9 mouse cellular contexts compared by ENCODE assay signal in the genomic region with DNA sequence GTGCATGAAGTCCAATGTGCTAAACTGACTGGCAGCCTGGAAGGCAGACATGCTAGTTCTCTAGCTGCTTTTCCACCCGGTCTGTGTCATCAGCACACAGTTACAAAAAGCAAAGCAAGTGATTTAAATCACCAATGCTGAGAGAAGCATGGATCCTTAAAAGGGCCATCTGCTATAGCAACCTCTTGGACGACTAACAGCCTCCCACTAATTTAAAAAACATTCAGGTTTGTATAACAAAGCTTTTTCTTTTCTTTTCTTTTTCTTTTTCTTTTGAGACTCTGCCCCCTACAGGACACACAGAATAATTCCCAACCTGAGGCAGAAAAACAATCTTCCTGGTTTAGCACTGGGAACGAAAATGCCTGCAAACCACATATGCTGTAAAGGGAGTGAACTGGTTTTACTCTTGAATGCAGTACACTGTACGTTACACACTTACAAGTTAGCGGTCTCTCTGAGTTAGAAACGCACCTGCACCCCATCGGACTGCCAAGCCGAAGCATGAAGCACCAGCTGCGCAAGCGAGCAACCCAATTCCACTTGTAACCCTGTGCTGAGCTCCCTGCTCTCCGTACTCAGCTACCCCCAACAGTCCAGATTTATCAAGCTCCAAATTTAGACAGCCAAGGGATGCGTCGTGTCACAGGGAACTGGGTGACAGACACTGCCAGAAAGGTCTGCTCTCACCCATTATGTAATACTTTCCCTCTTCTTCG. TPM values are rescaled to one million over a fixed set of nuclear protein-coding genes. Genes with fewer than 3 reads are reported as not detected.
DNase-seq lines count a peak whose midpoint lies in the region; ATAC-seq lines count a peak whose summit lies in the region.
"Had no signal": no experiment of that assay in that cellular context is flagged by ENCODE, and none has a peak within 500 bp of the region (broad histone marks: within the 10 kb centered on the region; RNA-seq: fewer than 3 reads in every experiment).

No protein-coding gene starts in this region.

- ATAC-seq in limb, embryonic 11.5 days (ENCODE audit: insufficient number of reproducible peaks, low FRiP score, low TSS enrichment, low read depth) = no peak
- ATAC-seq in limb, embryonic 12.5 days (ENCODE audit: insufficient number of reproducible peaks, insufficient read depth, low FRiP score, low TSS enrichment, low read depth) = peak; percentile 66; the same call in 1 of the 2 replicates

- no peak overlapping the region for H3K9ac ChIP-seq in limb, embryonic 11.5 days (ENCODE audit: low read length)
- H3K9ac ChIP-seq in limb, embryonic 12.5 days (replicated peaks) = no peak overlapping the region
- H3K9ac ChIP-seq: embryonic facial prominence, embryonic 15.5 days had no signal

- DNase-seq in limb, embryonic 11.5 days (ENCODE audit: low spot score) = peak; percentile 43
- DNase-seq in limb, embryonic 10.5 days (ENCODE audit: low spot score) = no peak
- peak; percentile 90 for DNase-seq in brain, adult 2 months (ENCODE audit: low read depth, low spot score)
- peak; percentile 47 for DNase-seq in forelimb bud, embryonic 11.5 days (ENCODE audit: low read depth, low spot score)
- DNase-seq in induced T-regulatory cell, adult 2 months (ENCODE audit: low read depth) = peak; percentile 42
- peak; percentile 83 for DNase-seq in retina, embryonic 14.5 days (ENCODE audit: low spot score)
- no peak for DNase-seq in urinary bladder, adult 2 months (ENCODE audit: low spot score)

- H3K36me3 ChIP-seq in limb, embryonic 11.5 days (ENCODE audit: control insufficient read depth, insufficient read depth, low read length) = no peaks in the 10 kb centered on the region
- peaks cover 5% of the 10 kb centered on the region; the same call in 1 of the 2 replicates for H3K36me3 ChIP-seq in limb, embryonic 10.5 days
- peaks cover 16% of the 10 kb centered on the region for H3K36me3 ChIP-seq in limb, embryonic 12.5 days

- no peak overlapping the region for H3K4me2 ChIP-seq in limb, embryonic 11.5 days (ENCODE audit: low read depth, severe bottlenecking)
- H3K4me2 ChIP-seq in limb, embryonic 12.5 days = no peak overlapping the region
- H3K4me2 ChIP-seq: embryonic facial prominence, embryonic 15.5 days had no signal

- H3K27ac ChIP-seq in limb, embryonic 11.5 days (replicated peaks; ENCODE audit: low read depth, low read length) = no peak overlapping the region
- H3K27ac ChIP-seq in limb, embryonic 10.5 days = no peak overlapping the region
- no peak overlapping the region for H3K27ac ChIP-seq in limb, embryonic 12.5 days
- H3K27ac ChIP-seq: embryonic facial prominence, embryonic 15.5 days had no signal

- 58% methylated on average over 14 of the region's 14 CpGs for WGBS in limb, embryonic 11.5 days
- 60% methylated on average over 14 of the region's 14 CpGs for WGBS in limb, embryonic 10.5 days
- WGBS in limb, embryonic 12.5 days = 56% methylated on average over 14 of the region's 14 CpGs

- H3K27me3 ChIP-seq in limb, embryonic 11.5 days (ENCODE audit: control insufficient read depth, insufficient read depth, low read length) = no peaks in the 10 kb centered on the region
- H3K27me3 ChIP-seq in limb, embryonic 10.5 days (ENCODE audit: low read depth, poor library complexity, severe bottlenecking) = 0 out of 2 replicates have a peak, but pooled peaks cover 3% of the 10 kb centered on the region
- H3K27me3 ChIP-seq in limb, embryonic 12.5 days = no peaks in the 10 kb centered on the region
- H3K27me3 ChIP-seq: embryonic facial prominence, embryonic 15.5 days had no signal

- peaks cover 7% of the 10 kb centered on the region; the same call in 1 of the 2 replicates for H3K4me1 ChIP-seq in limb, embryonic 11.5 days (ENCODE audit: control insufficient read depth, insufficient read depth, low read length)
- H3K4me1 ChIP-seq in limb, embryonic 10.5 days = peaks cover 32% of the 10 kb centered on the region
- H3K4me1 ChIP-seq in limb, embryonic 12.5 days (replicated peaks) = peaks cover 27% of the 10 kb centered on the region

- H3K9me3 ChIP-seq in limb, embryonic 11.5 days (ENCODE audit: control insufficient read depth, low read length) = no peaks in the 10 kb centered on the region
- H3K9me3 ChIP-seq in limb, embryonic 10.5 days (replicated peaks) = no peaks in the 10 kb centered on the region
- H3K9me3 ChIP-seq in limb, embryonic 12.5 days = no peaks in the 10 kb centered on the region
- H3K9me3 ChIP-seq: embryonic facial prominence, embryonic 15.5 days had no signal

- no peak overlapping the region for H3K4me3 ChIP-seq in limb, embryonic 11.5 days (ENCODE audit: low read depth, low read length)
- H3K4me3 ChIP-seq in limb, embryonic 10.5 days = no peak overlapping the region
- no peak overlapping the region for H3K4me3 ChIP-seq in limb, embryonic 12.5 days (replicated peaks)
- H3K4me3 ChIP-seq: embryonic facial prominence, embryonic 15.5 days had no signal

RNA-seq across cellular contexts. Expression of gene Plekhm3, which starts 37.7 kb away (rescaled TPM):
- 7.8 and 9.2 TPM in 2 replicates for polyA plus RNA-seq in limb, embryonic 11.5 days (2014; fragmentation: Nextera tagmentation; extraction: Ambion mirVana)
- polyA plus RNA-seq in limb, embryonic 10.5 days (2016; fragmentation: Nextera tagmentation; extraction: Ambion mirVana) = 8.0 and 10.4 TPM in 2 replicates
- 11.1 and 13.8 TPM in 2 replicates for polyA plus RNA-seq in limb, embryonic 12.5 days (2016; fragmentation: Nextera tagmentation; extraction: Ambion mirVana)
- polyA plus RNA-seq in urinary bladder, adult 2 months (2012; rRNA removed) = 4.1 and 5.2 TPM in 2 replicates

Comparison
In these comparisons a context has a peak if more than half of its experiments do, and no peak if none do; other contexts are left out.
1. DNase-seq: peak in limb, embryonic 11.5 days (single experiment), brain, adult 2 months (single experiment), forelimb bud, embryonic 11.5 days (single experiment), induced T-regulatory cell, adult 2 months (single experiment) and retina, embryonic 14.5 days (single experiment); none in limb, embryonic 10.5 days (single experiment) and urinary bladder, adult 2 months (single experiment).